Mouse (Mus musculus) right cerebral cortex, postnatal 4 days (tissue): ENCODE results near the gene Robo1.

Source experiments
- DNase-seq: peaks from one replicate; pipeline ENCODE4 v3.0.0-alpha.2; 2022

Gene Robo1

GRCm38 (mm10) chr16:72839031-72839430 lies 530.9 kb downstream of the Robo1 start:
- DNase-seq = no peak

- no peak for DNase-seq
Observed at GRCm38 (mm10) chr16:72841066-72841465, 533.0 kb downstream of the Robo1 start.

GRCm38 (mm10) chr16:72854101-72854500 lies 546.0 kb downstream of the Robo1 start:
- DNase-seq = peak; percentile 51

GRCm38 (mm10) chr16:72854809-72855503 lies 546.9 kb downstream of the Robo1 start:
- DNase-seq = no peak

- DNase-seq = no peak
Observed at GRCm38 (mm10) chr16:72861707-72862277, 553.7 kb downstream of the Robo1 start.

- DNase-seq = no peak
Observed at GRCm38 (mm10) chr16:72866011-72866410, 557.9 kb downstream of the Robo1 start.

- no peak for DNase-seq
Observed at GRCm38 (mm10) chr16:72874934-72875732, 567.0 kb downstream of the Robo1 start.

- peak; percentile 21 for DNase-seq
Observed at GRCm38 (mm10) chr16:72888108-72888507, 580.0 kb downstream of the Robo1 start.

- DNase-seq = no peak
Observed at GRCm38 (mm10) chr16:72889401-72889800, 581.3 kb downstream of the Robo1 start.

GRCm38 (mm10) chr16:72897125-72897524 lies 589.0 kb downstream of the Robo1 start:
- DNase-seq = no peak

GRCm38 (mm10) chr16:72908895-72909294 lies 600.8 kb downstream of the Robo1 start:
- no peak for DNase-seq

GRCm38 (mm10) chr16:72913134-72913533 lies 605.0 kb downstream of the Robo1 start:
- peak; percentile 79 for DNase-seq

GRCm38 (mm10) chr16:72914068-72914630 lies 606.0 kb downstream of the Robo1 start:
- no peak for DNase-seq

GRCm38 (mm10) chr16:72920013-72920412 lies 611.9 kb downstream of the Robo1 start:
- DNase-seq = no peak

- peak; percentile 78 for DNase-seq
Observed at GRCm38 (mm10) chr16:72924423-72925224, 616.5 kb downstream of the Robo1 start.

- no peak for DNase-seq
Observed at GRCm38 (mm10) chr16:72928525-72929122, 620.5 kb downstream of the Robo1 start.

- no peak for DNase-seq
Observed at GRCm38 (mm10) chr16:72930871-72931270, 622.8 kb downstream of the Robo1 start.

- DNase-seq = no peak
Observed at GRCm38 (mm10) chr16:72934908-72935307, 626.8 kb downstream of the Robo1 start.

GRCm38 (mm10) chr16:72937183-72937582 lies 629.1 kb downstream of the Robo1 start:
- no peak for DNase-seq

- no peak for DNase-seq
Observed at GRCm38 (mm10) chr16:72939862-72940261, 631.8 kb downstream of the Robo1 start.

GRCm38 (mm10) chr16:72940786-72941185 lies 632.7 kb downstream of the Robo1 start:
- no peak for DNase-seq

GRCm38 (mm10) chr16:72944403-72944802 lies 636.3 kb downstream of the Robo1 start:
- no peak for DNase-seq
